Mouse (Mus musculus) Muller cell, postnatal 12 days (primary cell): ENCODE measurements around the gene Hirip3.
"Not testable (repeated sequence)": the region's sequence is repeated elsewhere in the genome, so short reads cannot be mapped to it uniquely, and the experiment has no call there.

ENCODE experiments used
- DNase-seq: peaks from one replicate; pipeline ENCODE4 v3.0.0-alpha.2; 2015; ENCODE audit errors: inconsistent ontology term

Gene Hirip3

GRCm38 (mm10) chr7:126855641-126856040 is 6.1 kb upstream of the Hirip3 start:
- DNase-seq, result no peak

GRCm38 (mm10) chr7:126856741-126857420 is 4.9 kb upstream of the Hirip3 start:
- DNase-seq, result no peak

GRCm38 (mm10) chr7:126860987-126861386 is 785 bp upstream of the Hirip3 start:
- no peak for DNase-seq

- peak; percentile 92 for DNase-seq
Observed at GRCm38 (mm10) chr7:126862147-126862784, 494 bp downstream of the Hirip3 start, which contains the start of gene Ino80e. Gene Ino80e (minus strand): TSS chr7:126862377.

- no peak for DNase-seq
Observed at GRCm38 (mm10) chr7:126863791-126864190, 2.0 kb downstream of the Hirip3 start.

GRCm38 (mm10) chr7:126867534-126867933 is 5.8 kb downstream of the Hirip3 start:
- DNase-seq, result no peak

GRCm38 (mm10) chr7:126868003-126868402 is 6.2 kb downstream of the Hirip3 start:
- no peak for DNase-seq

- DNase-seq, result no peak
Observed at GRCm38 (mm10) chr7:126869780-126870519, 8.2 kb downstream of the Hirip3 start.

- DNase-seq, result no peak
Observed at GRCm38 (mm10) chr7:126870520-126870891, 8.7 kb downstream of the Hirip3 start.

GRCm38 (mm10) chr7:126877239-126877638 is 15.5 kb downstream of the Hirip3 start:
- DNase-seq, result no peak

- DNase-seq, result no peak
Observed at GRCm38 (mm10) chr7:126881040-126881439, 19.3 kb downstream of the Hirip3 start.

GRCm38 (mm10) chr7:126883731-126884181 is 22.0 kb downstream of the Hirip3 start:
- DNase-seq, result peak; percentile 20

GRCm38 (mm10) chr7:126884286-126885164 is 22.8 kb downstream of the Hirip3 start, which contains the start of gene Taok2:
Gene Taok2 (minus strand): TSS chr7:126884703.
- DNase-seq, result peak; percentile 100

- DNase-seq, result no peak
Observed at GRCm38 (mm10) chr7:126887281-126887680, 25.5 kb downstream of the Hirip3 start.

- no peak for DNase-seq
Observed at GRCm38 (mm10) chr7:126888852-126889251, 27.1 kb downstream of the Hirip3 start.

- no peak for DNase-seq
Observed at GRCm38 (mm10) chr7:126896912-126897311, 35.1 kb downstream of the Hirip3 start.

GRCm38 (mm10) chr7:126897390-126898101 is 35.8 kb downstream of the Hirip3 start:
- no peak for DNase-seq

- DNase-seq, result peak; percentile 96
Observed at GRCm38 (mm10) chr7:126898102-126898990, 36.6 kb downstream of the Hirip3 start.

- not testable (repeated sequence) for DNase-seq
Observed at GRCm38 (mm10) chr7:126899781-126900180, 38.0 kb downstream of the Hirip3 start.

- peak; percentile 26 for DNase-seq
Observed at GRCm38 (mm10) chr7:126905590-126905989, 43.8 kb downstream of the Hirip3 start.
